Mouse (Mus musculus) adrenal gland, adult (tissue): ENCODE measurements around the gene Kat2b.
"Not testable (repeated sequence)": the region's sequence is repeated elsewhere in the genome, so short reads cannot be mapped to it uniquely, and the experiment has no call there.

Experiments used
- DNase-seq, 2 experiments: peaks; one replicate each; pipeline ENCODE4 v3.0.0; 2022 to 2023; ENCODE audit warnings: low spot score in 1 of 2; ENCODE audit not compliant: inconsistent age in 2 of 2

Gene Kat2b

GRCm38 (mm10) chr17:53657391-53657790 is 90.7 kb downstream of the Kat2b start:
- peak in 1 of 2 experiments; percentile 53 for DNase-seq

DNA sequence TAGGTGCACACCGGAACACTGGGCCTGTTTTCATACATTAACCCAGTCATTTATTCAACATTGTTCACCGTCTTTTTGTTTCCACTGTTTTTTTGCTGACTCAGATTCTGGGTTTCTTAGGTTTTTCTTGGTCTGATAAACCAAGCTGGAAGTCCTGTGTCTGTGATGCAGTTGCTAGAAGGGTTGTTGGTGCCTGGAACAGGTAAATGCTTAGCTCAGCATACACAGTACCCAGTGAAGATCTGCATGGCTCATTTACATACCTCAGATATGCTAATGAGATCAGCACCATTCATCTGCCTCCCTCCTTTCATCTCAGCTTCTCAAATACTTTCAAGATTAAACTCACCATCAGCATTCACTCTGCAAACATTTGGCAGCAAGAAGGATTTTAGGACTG is 92.0 kb downstream of the Kat2b start:
- no peak for DNase-seq

- no peak for DNase-seq
Measured at GRCm38 (mm10) chr17:53659230-53659629, 92.6 kb downstream of the Kat2b start.

GRCm38 (mm10) chr17:53659738-53660137 is 93.1 kb downstream of the Kat2b start:
- no peak for DNase-seq

DNA sequence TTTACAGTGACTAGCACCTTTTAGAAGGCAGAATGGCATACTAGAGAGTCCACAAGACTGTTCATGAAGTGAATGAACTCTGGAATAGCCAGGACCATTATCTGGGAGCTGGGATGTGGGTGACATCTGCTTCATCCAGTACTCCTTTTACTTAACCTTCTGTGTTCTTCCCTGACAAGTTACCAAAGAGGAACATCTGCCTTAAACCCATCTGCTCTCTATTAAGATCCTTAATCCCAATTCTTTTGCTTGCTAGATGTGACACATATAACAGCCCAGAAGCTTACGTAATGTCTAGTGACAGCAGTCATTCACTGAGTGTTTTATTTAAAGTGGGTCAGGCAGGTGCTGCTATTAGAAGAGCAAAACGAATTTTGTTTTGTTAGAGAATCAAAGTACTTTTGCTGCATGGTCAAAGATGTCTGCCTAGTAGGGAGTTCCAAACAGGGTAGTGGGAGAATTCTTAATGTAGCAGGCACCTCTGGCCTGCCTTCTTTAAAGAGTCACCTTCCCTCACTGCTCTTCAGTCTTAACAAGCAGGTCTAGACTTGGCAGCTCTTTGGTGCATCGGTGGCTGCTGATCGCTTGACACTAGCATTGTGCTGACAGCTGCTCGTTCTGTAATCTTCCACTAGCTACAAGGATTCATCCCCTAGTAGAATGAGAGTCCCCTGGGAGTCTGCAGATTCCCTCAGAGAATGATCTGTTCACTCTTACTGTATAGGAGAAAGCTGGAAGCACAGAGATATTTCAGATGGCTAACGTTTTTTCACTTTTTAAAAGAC is 94.6 kb downstream of the Kat2b start:
- DNase-seq: no peak

DNA sequence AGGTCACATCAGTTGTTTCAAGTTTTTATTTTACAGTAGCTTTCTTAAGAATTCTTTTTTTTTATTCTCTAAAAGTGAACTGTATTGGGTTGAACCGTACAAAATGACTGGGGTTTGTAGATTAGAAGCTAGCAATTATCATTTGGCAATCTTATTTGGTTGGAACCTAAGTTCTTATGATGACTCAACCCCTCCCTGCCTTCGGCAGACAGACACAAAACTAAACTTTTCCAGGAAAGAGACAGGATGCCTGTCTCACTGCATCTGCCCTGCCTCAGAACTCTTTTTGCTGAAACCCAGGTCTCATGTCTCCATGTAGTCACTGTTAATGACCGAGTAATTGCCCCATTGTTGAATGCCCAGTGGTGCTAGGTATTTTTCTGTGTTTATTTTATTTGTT is 97.6 kb downstream of the Kat2b start:
- no peak for DNase-seq

GRCm38 (mm10) chr17:53664703-53665382 is 98.2 kb downstream of the Kat2b start:
- DNase-seq: no peak

DNA sequence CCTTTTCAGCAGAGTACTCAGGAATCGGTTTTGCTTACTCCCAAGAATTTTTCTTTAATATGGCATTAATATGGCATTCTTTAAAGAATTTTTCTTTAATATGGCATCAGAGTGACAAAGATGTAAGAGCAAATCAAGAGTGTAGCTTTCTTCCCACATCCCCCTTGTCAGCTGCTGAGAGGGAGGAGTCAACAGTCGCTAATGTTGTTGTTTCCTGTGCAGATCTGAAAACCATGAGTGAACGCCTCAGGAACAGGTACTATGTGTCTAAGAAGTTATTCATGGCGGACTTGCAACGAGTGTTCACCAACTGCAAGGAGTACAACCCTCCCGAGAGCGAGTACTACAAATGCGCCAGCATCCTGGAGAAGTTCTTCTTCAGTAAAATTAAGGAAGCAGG is 103.8 kb downstream of the Kat2b start:
- DNase-seq: no peak

GRCm38 (mm10) chr17:53678716-53679115 is 112.1 kb downstream of the Kat2b start:
- DNase-seq: peak; percentile 17 to 53

- peak in 1 of 2 experiments; percentile 19 for DNase-seq
Measured at GRCm38 (mm10) chr17:53688321-53688720, 121.7 kb downstream of the Kat2b start.

- DNase-seq: peak; percentile 97 to 99
Measured at GRCm38 (mm10) chr17:53688877-53689802, 122.5 kb downstream of the Kat2b start, which contains the start of gene Sgo1. Gene Sgo1, minus strand, starts transcription at chr17:53689333.

DNA sequence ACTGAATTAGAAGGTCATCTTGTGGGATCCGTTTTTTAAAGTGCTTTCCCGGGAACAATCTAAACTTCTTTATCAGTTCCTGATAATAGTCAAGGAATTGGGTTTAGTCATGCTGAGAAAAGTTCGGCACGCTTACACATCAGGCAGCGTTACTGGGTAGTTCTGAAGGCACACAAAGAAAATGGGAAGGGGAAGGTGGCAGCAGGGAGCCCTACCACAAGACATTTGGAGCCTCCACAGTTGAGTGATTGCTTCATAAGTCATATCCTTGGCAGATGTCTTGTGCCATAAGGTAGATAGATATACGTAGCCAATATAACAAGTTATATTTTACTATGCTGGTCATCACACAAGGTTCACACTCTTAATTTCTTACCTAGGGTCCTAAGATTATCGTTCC is 123.3 kb downstream of the Kat2b start:
- no peak for DNase-seq

- DNase-seq: peak in 1 of 2 experiments; percentile 68
Measured at GRCm38 (mm10) chr17:53694039-53694438, 127.4 kb downstream of the Kat2b start.

DNA sequence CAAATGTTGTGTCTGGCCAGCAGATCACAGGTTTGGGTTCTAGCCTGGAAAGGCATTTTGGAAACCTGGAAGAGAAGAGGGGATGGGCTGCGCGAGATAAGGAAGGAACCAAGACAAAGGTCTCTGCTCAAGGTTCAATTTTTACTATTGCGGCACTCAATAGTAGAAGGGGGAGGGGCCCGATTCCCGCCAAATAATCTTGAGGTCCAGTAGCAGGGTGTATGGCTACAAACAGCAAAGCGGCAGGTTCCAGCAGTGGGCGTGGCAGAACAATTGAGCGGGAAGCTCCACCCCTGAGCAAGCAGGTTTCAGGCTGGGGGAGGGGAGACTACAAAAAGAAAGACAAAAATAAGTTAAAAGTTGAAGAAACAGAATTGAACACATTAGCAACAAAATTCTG is 130.9 kb downstream of the Kat2b start:
- not testable (repeated sequence) for DNase-seq

DNA sequence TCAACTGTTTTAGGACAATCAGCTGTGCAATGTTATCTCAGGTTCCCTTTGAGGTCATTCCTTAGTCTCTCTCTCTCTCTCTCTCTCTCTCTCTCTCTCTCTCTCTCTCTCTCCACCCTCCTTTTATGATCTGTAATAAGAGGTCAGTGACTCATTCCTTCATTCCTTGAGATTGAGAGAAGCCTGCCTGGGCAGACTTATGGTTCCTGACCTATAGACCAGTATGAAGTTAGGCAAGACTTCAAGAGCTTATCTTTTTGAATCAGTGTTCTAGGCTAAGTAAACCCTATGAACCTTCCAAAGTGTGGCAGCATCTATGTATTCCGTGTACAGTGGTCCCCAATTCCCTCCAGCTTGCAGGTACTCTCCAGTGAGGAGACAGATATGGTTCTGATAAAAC is 147.8 kb downstream of the Kat2b start:
- DNase-seq: no peak

DNA sequence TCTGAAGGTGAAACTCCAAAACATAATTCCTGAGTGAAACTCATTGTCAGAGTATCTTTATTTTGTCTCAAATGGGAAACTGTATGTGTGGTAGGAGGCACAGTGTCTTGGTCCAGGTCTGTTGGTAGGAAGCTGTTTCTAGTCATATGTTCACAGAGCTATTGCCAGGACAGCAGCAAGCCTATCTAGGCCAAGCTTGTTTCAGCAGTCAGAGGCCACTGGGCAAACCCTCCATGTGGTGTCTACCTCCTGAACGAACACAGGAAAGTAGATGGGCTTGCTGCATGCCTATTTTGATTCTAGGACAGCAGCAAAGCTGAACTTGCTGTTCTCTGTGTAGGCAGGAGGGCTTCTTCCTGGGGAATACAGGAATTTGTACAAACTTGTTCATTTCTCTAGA is 148.5 kb downstream of the Kat2b start:
- DNase-seq: not testable (repeated sequence)

DNA sequence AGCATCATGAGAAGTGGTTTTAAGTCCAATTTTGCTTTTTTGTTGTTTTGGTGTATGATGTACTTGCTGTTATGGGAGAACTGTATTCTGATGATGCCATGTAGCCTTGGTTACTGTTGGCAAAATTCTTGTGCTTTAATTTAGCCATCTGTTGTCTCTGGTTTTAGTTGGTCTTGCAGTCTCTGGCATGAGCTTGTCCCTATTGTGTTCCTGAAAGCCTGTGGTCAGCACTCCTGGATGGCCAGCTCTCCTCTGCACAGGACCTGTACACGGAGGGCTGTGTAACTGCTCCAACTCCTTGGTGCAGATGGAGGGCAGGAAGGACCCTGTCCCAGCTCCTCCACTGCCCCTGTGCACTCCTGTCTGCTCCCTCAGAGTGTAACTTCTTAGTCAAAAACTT is 151.8 kb downstream of the Kat2b start:
- DNase-seq: no peak

DNA sequence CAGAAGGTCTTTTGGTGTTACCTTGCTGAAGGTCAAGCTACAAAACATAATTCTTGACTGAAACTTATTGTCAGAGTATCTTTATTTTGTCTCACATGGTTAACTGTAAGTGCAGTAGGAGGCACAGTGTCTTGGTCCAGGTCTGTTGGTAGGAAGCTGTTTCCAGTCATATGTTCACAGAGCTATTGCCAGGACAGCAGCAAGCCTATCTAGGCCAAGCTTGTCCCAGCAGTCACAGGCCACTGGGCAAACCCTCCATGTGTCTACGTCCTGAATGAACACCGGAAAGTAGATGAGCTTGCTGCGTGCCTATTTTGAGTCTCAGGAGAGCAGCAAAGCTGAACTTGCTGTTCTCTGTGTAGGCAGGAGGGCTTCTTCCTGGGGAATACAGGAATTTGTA is 152.3 kb downstream of the Kat2b start:
- DNase-seq: not testable (repeated sequence)
